Mouse (Mus musculus): ENCODE data around the gene Macrod2.

Macrod2 gene

DNA sequence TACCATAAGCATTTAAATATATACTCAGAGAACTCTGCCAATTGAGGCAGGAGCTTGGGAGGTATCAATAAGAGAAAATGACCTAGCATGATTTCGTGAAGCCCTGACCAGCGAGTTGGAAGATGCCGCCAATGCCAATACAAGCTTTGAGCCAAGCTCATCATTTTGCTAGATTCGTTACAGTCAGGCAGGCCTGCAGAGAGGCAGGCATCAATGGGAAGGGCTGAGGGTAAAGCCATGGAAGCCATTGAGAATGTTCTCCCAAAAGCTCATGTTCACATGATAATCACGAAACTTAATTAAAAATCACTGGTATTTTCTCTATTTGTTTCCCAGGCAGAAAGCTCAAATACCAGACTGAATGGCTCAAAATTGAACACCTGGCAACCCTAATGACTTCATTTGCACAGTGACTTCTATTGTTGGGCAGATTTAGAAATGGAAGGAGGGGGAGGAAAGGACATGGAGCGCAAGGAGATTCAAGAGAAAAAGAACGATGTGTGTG, 928.9 kb downstream of the Macrod2 start:
- no peak for DNase-seq (ENCODE audit: low spot score)

DNA sequence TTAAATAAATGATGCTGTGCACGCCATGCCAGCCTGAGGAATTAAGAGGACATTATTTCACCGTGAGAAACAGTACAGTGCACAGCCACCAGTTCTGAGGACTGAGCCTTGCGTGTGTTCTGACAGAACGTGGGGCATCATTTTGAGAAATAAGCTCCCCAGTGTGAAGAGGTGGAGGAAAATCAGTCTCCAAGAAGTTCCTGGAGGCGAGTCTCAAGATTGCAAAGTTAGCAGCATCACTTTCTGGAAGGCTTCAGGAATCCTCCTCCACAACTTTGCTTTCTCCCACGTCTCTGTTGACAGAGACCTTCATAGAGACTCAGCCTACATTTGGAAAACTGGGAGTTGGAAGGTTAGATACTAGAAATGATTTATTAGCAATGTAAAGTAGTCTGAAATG, 932.2 kb downstream of the Macrod2 start:
- no peak for DNase-seq (ENCODE audit: low spot score)

DNA sequence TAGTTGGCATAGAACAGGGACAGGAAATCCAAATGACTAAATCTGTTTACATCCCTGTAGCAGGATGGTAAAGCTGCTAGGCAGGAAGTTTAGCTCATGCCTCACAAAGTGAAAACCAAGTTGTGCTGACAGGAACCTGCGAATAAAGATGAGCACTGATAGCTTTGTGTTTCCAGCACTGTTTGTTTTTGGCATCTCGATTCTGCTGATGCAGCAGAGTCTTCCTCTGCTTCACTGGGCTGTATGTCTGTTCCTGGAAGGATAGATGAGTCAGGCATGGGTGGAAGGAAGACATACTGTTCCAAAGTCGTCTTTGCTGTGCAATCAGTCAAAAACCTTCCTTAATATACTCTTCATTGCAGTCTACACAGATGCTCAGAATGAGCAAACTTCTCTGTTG, 942.6 kb downstream of the Macrod2 start:
- no peak for DNase-seq (ENCODE audit: low spot score)

DNA sequence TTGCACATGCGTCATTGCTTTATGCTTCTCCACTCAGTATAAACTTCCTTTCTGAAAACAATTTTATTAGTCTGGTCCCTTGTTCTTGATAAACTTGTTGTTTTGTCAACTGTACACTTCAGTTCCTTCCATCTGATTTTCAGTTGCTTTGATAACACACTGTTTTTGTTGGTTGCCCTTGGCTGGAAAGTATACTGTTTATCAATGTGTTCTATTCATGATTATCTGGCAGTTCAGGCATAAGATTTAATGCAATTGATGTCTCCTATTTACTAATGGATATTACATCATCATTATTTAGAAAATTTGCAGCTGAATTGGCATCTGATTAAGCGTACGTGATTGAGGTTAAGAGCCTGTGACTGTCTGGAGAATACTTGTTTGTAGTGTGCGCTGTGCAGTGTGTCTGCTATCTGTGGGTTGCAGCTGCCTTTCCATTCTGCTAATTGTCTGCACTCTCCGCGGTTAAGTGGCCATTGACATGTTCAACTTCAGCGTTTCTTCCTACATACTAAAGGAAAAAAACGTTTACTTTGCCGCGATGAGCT, 949.0 kb downstream of the Macrod2 start:
- no peak for DNase-seq (ENCODE audit: low spot score)

DNA sequence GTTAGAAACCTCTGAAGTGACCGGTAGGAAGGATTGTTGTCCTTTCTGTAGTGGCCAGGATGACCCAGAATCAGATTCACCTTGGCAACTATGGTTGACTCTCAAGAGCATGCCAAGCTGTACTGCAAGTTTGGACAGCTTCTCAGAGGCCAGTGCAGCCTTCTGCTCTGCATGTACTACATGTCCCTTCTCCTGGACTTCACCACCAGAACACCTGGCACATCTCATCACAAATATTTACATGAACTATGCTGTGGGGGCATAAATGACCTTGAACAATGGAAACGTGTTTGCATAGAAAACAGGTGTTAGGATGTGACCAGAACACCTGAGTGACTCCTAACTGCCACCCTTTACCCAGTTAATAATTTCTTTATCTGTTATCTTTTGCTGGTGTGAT, 957.5 kb downstream of the Macrod2 start:
- no peak for DNase-seq (ENCODE audit: low spot score)

DNA sequence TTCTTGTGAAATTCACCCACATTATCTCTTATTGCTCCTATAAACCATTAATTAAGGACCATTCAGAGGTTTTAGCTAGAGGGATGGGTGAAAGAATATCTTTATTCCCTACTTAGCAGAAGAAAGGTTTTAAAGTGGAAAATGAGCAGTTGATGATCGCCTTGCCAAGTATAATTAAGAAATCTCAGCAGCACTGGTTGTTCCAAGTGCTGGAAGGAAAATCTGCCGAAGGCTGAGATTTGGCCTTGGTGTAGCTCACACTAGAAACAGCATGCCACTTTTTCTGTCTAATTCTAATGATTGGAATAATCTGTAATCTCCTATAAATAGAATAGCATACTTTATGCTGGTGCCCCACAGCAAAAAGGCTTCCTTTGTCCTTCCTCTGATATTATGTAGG, 993.5 kb downstream of the Macrod2 start:
- no peak for DNase-seq (ENCODE audit: low spot score)

DNA sequence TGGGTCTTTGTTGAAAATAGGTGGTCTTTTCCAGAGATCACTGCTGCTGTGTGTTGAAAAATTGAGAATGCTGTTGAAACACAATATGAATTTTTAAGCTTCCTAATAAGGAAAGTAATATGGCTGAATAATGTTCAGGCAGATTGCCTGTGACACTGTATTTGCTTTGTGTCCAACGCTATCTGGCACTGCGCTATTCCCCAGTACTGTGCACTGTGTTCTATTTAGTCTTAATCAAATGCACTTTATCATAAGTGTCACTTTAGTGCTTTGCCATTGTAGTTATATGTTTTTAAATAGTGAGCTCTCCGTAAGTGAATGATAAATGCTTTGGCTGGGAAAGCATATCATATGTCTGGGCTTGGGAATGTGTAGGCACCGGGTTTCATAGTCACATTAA, 996.1 kb downstream of the Macrod2 start:
- no peak for DNase-seq (ENCODE audit: low spot score)

DNA sequence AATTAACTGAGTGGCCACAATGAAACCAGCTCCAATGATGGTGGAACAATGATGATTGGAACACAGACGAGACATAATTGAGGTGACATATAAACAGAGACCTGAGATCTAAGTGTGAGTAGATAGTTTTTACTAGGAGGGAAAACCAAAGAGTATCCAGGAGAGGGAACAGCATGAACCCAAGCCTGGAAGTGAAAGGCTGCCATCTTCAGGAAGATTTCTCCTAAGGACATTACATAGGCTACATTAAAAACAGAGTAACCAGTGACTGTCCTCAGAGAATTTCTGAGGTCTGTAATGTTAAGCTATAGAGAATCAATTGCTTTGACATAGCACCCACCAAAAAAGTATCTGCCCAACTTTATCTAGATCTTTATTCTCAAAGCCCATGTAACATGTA, 999.7 kb downstream of the Macrod2 start:
- DNase-seq (ENCODE audit: low spot score), result peak; percentile 7

DNA sequence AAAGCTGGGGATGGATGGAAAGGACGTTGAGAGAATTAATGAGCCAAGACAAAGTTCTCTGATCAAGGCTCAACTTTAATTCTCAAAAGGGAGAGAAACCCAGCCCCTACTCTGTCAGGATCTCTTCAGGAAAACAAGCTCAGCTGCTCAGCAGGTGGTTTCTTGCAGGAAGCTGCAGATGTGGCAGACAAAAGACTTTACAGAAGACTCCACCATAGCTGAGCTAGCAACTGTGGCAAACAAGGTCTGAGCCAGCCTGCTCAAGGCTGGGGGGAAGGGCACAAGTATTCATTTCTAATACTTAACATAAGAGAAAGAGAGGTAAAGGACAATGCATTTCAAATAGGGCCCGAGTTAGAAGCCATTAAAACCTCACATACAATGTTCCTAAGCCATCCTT, 1013.7 kb downstream of the Macrod2 start:
- DNase-seq (ENCODE audit: low spot score), result no peak

DNA sequence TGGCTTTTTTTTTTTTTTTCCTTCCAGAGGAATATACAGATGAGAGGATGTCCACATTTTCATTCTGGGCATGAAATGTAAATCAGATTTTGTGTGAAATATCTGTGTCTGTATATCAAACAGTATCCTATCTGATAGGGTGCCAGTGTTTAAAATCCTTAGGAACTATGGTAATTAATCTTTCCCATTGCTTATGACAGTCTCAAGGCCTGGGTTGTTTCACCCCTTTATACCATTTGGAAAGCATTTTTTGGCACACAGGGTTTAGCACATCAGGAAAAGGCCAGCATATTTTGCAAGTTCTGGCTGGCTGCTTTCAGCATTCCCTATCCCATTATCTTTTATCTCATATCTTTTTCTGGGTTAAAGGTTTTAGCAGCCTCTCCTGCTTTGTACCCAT, 1021.3 kb downstream of the Macrod2 start:
- DNase-seq (ENCODE audit: low spot score), result no peak

DNA sequence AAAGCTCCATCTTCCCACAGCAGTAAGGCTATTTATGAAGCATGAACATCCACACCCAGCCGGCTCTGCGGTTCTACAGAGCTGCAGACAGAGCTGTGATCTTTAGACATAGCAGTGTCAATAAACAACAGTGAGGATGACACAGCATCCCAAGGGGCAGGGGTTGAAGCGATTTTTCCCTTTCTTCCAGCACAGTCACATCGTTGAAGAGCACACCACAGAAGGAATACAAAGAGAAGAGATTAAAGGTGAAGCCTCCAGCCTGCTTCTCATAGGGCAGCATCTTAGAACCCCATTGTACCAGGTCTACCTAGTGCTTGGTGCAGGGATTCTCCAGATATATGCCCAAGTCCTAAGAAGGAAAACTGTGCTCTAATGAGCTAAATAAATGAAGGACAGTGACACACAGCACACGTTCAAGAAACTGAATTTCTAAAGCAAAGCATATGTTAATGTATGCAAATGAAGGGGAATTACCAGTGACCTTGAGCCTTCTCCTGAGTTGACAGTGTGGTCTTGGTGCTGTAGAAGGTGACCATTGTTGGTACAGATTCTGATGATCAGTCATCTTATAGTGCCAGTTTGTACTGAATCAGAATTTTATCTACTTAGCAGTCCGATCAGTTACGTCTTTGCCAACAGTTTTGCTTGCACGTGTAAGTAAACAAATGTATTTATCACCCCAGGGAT, 1021.9 kb downstream of the Macrod2 start:
- no peak for DNase-seq (ENCODE audit: low spot score)

DNA sequence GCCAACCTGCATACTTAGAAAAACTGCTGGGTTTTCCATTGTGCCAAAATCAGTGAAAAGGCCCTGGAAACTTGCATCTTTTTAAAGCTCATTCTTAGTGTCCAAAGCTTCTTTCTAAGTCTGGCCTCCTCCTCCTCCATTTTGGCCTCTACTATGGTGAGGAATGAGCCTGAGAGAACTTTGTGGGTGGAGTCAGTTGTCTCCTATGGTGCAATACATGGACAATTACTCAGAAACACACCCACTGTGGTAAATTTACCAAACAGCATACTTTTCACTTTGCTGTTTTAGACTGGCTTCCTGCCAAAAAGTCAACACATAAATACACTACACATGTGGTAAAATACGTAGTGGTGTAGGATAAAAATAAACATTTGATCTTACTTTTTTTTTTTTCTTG, 1024.7 kb downstream of the Macrod2 start:
- DNase-seq (ENCODE audit: low spot score), result no peak

DNA sequence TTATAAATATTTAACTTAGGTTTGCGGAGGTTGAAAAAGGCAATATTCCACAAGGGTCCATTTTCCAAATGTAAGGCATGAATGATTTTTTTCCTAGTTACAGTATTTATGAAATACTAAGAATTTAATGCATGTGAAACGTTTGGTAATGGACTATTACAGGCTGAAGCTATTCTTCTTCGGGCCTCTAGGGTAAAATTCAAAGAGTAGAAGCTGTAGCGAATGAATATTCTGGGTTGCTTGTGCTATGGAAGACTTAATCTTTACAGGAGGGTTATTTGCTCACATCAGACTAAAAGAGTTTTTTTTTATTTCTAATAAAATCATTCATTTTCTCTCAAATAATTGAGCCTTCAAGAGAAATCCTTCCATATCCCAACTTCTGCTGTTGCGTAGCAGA, 1039.0 kb downstream of the Macrod2 start:
- DNase-seq (ENCODE audit: low spot score), result no peak

DNA sequence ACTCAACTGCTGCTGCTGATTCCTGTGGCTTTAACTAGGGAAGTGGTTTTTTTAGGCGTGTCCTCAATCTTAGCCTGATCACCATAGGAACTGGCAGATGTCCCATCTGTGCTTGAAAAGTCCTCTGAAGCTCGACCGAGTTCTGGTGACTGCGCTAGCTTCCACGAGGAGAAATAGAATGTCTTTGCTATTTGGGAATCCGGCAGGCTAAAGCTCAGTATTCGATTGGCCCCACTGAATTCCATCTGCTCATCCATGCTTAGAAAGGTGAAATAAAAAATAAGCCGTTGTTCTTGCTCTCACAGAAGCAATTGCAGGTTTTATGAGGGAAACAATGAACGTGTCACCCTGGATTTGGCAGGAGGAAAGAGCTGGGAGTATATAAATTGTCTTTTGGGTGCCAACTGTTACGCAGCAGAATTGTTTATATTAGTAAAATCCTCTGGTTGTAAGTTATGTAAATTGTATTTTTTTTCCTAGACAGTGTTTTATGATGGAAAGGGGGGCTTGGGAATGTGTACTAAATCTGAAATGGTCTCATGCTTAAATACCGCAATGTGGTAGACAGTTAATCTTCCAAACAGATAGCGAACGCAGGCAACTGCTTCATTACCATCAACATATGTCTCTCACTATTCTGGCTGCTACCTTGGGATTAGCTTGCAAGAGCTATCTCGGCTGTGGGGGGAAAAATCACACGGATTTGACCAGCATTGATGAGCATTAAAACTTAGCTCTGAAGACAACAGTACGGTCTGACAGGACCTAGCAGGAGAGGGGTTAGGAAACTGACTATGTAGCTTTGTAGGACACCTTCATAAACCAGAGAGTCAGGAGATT, 1039.8 kb downstream of the Macrod2 start:
- peak; percentile 35 for DNase-seq (ENCODE audit: low spot score)

DNA sequence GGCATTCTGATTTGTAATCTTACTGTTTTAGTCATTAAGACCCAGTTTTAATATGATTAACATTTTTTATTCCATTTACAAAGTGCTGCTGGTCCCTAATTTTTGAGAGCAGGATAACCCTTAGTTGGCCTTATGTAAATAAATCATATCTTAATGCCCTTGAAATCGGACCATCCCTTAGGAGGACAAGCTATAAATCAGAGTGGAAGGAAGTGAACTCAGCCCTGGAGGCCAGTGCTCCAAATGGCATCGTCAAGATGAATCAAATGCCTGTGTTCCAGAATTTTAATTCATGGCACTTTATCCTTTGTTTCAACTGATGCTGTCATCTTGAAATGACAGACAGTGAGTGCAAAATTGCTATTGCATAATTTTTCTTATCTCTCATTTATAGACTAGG, 1046.8 kb downstream of the Macrod2 start:
- no peak for DNase-seq (ENCODE audit: low spot score)

DNA sequence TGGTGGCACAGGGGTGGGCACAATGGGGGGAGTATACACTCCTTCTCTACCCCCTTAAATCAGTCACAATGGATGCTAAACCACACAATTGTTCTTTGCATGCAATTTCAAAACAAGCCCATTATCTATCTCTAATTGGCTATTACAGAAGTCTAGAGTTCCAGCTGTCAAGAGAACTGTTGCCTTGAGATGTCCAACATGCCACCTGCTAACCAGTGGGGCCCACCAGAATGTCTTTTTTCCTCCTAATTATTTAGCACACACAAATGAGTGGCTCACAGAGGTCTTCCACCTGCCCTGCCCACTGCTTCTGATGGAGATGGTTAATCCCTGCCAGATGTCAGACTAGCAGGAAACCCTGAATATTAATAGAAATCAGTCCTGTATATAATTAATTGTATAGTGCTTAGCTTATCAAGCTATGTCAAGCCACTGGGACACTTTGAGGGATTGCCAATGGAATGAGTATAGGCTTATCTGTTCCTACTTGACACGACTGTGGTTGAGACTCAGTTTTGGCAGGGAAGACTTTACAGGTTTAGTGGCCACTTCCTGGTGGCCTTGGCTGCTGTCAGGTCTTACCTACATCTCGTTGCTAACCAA, 1054.1 kb downstream of the Macrod2 start:
- no peak for DNase-seq (ENCODE audit: low spot score)

DNA sequence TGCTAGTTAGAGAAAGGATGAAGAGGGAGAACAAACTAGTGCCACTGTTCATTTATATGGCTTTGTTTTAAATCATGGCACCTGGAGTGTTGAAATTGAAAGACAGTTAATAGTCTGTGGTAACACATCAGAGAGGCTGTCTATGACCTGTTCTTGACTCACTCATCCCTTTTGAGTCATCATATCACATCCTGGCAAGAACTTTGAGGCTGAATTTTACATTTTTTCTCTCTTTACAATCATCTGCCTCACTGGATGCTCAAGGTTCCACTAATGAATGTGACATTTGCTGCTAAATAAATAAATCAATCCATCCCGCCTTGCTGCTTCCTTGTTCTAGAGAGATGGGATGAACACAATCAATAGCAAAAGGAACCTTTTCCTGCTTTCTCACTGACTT, 1068.8 kb downstream of the Macrod2 start:
- DNase-seq (ENCODE audit: low spot score), result no peak

DNA sequence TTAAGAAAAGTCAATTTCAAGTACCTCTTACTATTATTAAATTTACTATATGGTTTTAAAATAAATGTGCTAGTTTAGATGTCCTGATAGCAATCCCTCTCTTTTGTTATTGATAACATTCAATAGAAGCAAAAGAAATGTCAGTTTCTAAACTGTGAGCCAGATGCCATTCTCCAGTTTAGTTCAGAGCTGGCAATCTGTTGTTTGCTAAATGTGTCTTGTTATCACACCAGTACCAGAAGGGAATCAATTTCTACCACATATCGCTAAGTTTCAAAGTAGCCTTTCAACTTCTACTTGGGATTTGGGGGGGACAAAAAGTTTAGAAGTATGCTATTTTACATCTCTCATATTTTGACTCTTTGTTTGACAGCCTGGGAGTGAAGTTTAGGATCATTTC, 1077.7 kb downstream of the Macrod2 start:
- DNase-seq (ENCODE audit: low spot score), result no peak

DNA sequence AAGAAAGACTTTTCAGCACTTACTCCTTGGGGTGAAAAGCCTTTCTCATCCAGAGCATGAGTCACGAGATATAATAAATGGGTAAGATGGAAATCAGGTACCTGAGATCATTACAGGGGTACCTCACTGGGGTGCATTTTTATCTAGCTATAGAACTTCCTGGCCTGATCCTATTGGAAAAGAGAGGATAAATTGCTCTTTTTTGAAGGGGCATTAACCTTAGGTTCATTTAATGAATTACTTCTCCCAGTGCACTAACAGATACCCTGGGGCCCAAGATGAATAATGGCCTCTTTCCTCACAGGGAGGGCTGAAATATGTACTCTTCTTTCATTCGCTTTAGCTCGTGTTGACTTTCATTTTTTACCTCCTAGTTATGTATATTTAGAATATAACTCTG, 1082.5 kb downstream of the Macrod2 start:
- no peak for DNase-seq (ENCODE audit: low spot score)

DNA sequence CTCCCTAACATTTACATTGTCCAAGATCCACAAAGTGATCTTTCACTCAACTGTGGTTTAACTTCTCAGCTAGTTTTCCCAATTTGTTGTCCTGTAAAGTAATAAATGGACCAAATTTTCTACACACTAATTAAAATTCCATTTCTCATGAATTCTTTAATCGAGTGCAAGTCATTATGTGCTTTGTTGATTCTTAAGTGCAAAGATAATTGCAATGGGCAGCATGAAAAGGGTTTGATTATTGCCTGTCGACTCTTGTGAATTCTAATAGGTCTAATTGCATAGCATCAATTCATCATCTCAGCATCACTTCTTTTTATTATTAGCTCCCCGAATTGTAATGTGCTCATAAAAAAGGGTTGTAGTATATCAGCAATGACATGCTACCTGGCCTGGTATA, 1095.4 kb downstream of the Macrod2 start:
- DNase-seq (ENCODE audit: low spot score), result no peak

DNA sequence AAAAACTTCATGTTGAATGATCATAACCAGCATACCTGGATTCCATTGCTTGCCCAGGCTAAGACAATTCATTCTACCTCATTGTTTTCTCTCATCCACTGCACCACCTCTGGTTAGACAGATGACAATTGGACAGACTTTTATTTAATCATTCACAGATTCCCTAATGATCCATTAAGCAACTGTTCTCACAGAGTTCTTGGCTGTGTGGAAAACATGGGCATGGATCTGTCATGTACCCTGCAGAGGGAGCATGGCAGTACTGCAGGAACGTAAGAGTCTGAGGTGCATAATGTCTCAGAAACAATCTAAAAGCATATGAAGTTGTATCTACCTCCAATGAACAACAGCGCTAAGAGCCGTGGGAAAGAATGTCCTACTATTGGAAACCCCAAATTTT, 1110.3 kb downstream of the Macrod2 start:
- no peak for DNase-seq (ENCODE audit: low spot score)

DNA sequence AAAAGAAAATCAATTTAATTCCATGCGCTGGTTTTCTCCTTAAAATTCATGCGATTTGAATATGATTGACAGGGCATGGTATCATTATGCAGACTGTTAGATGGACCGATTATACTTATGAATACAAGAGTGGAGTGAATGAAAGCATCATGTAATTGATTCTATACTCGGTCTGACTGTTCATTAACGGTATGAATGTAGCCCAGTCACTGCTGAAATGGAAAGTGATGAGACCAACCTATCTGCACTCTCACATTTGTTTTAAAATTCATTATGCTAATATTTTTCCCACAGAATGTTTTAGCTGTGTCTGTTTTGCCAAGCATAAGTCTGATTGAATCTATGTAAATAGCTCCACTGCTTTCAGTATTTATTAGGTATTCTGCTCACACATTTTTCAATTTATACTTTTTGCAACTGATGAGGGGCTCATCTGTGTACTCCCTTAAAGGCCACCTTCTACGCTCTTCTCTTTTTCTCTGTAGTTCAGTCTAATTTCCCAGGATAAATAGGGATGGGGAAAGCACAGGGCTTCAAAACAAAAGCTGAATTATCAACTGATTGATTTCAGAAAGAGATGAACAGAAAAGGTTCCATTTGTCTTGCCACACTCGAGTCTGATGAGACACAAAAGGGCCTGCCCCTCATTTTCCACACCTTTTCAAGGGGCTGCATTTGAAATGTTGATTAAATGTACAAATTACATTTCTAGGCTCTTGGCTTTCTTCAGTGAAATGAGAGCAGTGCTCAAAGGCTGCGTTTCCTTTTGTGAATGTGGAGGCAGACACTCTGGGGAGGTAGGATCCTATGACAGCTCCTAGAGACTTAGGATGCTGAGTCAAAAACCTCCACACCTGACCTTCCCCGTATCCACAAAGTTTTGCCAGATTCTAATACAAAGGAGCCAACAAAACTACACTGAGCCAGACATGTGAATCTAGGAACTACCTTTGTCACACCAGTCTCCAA, 1113.1 kb downstream of the Macrod2 start:
- DNase-seq (ENCODE audit: low spot score), result no peak

Measured in urinary bladder, postnatal 14 days (tissue).